Mouse (Mus musculus): ENCODE measurements around the gene Cldn7. TPM values are rescaled to one million over a fixed set of nuclear protein-coding genes. Genes with fewer than 3 reads are reported as not detected.

Cldn7 gene
- polyA plus RNA-seq, 1 experiment from 2014 or later, result not detected

DNA sequence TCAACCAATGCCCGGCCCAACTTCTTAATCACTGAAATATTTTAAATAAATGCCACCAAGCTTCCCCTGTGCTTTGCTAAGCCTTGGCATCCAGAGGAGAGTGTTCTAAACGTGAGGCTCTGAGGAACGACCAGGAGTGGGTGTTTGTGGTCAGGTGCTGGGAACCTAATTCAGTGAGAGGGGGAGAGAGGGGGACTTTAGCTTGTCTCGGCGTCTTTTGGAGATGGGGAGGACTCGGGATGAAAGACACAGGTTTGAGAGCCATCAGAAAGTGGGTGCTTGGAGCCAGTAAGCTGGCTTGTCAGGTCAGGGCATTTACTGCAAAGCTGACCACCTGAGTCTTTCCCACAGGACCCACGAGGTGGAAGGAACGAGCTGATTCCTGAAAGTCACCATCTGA is 32.8 kb upstream of the Cldn7 start:
- Histone ChIP-seq H3K4me3 (ENCODE audit: low read depth, low read length) (no peak overlapping the region), H3K27ac (ENCODE audit: low read depth, low read length) (no peak overlapping the region), H3K36me3 (ENCODE audit: control insufficient read depth, insufficient read depth, low read length) (no peaks in the 10 kb centered on the region), H3K4me2 (ENCODE audit: low read length) (no peak overlapping the region), H3K4me1 (ENCODE audit: control insufficient read depth, insufficient read depth, low read length) (peaks cover 5% of the 10 kb centered on the region; the same call in 1 of the 2 replicates), H3K9ac (ENCODE audit: low read length) (no peak overlapping the region), H3K9me3 (replicated peaks; ENCODE audit: control insufficient read depth, low read length) (no peaks in the 10 kb centered on the region), H3K27me3 (replicated peaks; ENCODE audit: control insufficient read depth, insufficient read depth, low read length) (no peaks in the 10 kb centered on the region; the same call in 1 of the 2 replicates)
- WGBS, result 78% methylated on average over 8 of the region's 8 CpGs
- ATAC-seq, result no peak
- no peak for DNase-seq (ENCODE audit: low spot score)

DNA sequence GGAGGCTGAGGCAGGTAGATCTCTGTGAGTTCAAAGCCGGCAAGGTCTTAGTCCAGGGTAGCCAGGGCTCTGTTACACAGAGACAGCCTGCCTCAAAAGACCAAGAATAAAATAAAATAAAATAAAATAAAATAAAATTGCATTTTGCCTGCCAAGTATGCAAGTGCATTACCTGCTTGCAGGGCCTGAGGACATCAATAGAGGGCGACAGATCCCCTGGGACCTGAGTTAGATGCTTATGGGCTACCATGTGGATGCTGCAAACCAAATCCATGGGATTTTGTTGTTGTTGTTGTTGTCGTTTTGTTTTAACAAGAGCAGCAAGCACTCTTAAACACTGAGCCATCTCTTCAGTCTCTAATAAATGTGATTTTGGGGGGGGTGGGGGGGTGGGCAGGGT is 32.3 kb upstream of the Cldn7 start:
- no peak for DNase-seq (ENCODE audit: low spot score)
- Histone ChIP-seq H3K4me2 (ENCODE audit: low read length) (no peak overlapping the region), H3K9ac (ENCODE audit: low read length) (no peak overlapping the region), H3K4me3 (ENCODE audit: low read depth, low read length) (no peak overlapping the region), H3K36me3 (ENCODE audit: control insufficient read depth, insufficient read depth, low read length) (no peaks in the 10 kb centered on the region), H3K27me3 (replicated peaks; ENCODE audit: control insufficient read depth, insufficient read depth, low read length) (peaks cover under 1% of the 10 kb centered on the region; the same call in 1 of the 2 replicates), H3K9me3 (replicated peaks; ENCODE audit: control insufficient read depth, low read length) (no peaks in the 10 kb centered on the region), H3K27ac (ENCODE audit: low read depth, low read length) (no peak overlapping the region), H3K4me1 (ENCODE audit: control insufficient read depth, insufficient read depth, low read length) (peaks cover 5% of the 10 kb centered on the region; the same call in 1 of the 2 replicates)
- no peak for ATAC-seq
- 31% methylated on average over 3 of the region's 3 CpGs for WGBS

DNA sequence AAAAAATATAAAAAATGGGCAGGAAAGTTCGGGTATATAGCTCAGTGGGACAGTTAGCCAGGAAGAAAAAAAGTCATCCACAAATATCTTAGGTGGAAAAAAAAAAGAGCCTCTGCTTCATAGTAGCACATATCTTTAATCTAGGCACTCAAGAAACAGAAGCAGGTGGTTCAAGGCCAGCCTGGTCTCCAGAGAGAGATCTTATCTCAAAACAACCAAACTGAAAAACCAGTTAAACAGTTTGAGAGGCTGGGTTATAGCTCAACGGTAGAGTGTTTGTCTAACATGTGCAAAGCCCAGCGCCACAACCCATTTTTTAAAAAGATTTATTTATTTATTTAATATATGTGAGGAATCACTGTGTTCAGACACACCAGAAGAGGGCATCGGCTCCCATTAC is 31.5 kb upstream of the Cldn7 start:
- ATAC-seq (no peak), DNase-seq (ENCODE audit: low spot score) (no peak)
- Histone ChIP-seq H3K4me2 (ENCODE audit: low read length) (no peak overlapping the region), H3K4me1 (ENCODE audit: control insufficient read depth, insufficient read depth, low read length) (peaks cover 5% of the 10 kb centered on the region; the same call in 1 of the 2 replicates), H3K36me3 (ENCODE audit: control insufficient read depth, insufficient read depth, low read length) (no peaks in the 10 kb centered on the region), H3K27me3 (replicated peaks; ENCODE audit: control insufficient read depth, insufficient read depth, low read length) (peaks cover 7% of the 10 kb centered on the region; the same call in 1 of the 2 replicates), H3K27ac (ENCODE audit: low read depth, low read length) (no peak overlapping the region), H3K4me3 (ENCODE audit: low read depth, low read length) (no peak overlapping the region), H3K9me3 (replicated peaks; ENCODE audit: control insufficient read depth, low read length) (no peaks in the 10 kb centered on the region), H3K9ac (ENCODE audit: low read length) (no peak overlapping the region)
- WGBS, result 82% methylated on average over 4 of the region's 4 CpGs

DNA sequence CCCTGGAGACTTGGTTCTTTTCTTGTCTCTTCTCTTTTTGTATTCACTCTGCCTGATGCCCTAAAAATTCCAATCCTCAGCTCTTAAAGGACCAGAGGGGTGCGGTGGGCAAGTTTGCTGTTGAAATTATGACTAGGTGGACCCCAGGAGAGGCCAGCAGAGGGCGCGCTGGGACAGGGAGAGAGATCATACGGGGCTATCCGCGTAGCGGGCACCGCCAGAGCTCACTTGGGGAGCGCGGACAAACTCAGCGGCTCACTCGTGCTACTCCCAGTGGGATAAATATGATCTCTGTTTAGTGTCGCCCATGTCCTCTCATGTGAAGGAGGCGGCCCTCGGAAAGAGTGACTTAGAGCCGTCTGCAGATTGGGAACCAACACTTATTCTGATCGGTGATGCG is 30.4 kb upstream of the Cldn7 start:
- no peaks in the 10 kb centered on the region for H3K36me3 ChIP-seq (ENCODE audit: control insufficient read depth, insufficient read depth, low read length)
- ATAC-seq (peak; percentile 54), DNase-seq (ENCODE audit: low spot score) (peak; percentile 92)
- H3K27ac ChIP-seq (ENCODE audit: low read depth, low read length), result no peak overlapping the region
- H3K4me2 ChIP-seq (ENCODE audit: low read length), result peak overlapping the region; percentile 99
- H3K27me3 ChIP-seq (replicated peaks; ENCODE audit: control insufficient read depth, insufficient read depth, low read length), result peaks cover 9% of the 10 kb centered on the region; the same call in 1 of the 2 replicates
- H3K9ac ChIP-seq (ENCODE audit: low read length), result no peak overlapping the region
- peaks cover 5% of the 10 kb centered on the region; the same call in 1 of the 2 replicates for H3K4me1 ChIP-seq (ENCODE audit: control insufficient read depth, insufficient read depth, low read length)
- H3K4me3 ChIP-seq (ENCODE audit: low read depth, low read length), result 0 out of 2 replicates have a peak overlapping the region, but pooled peaks have one; percentile 2
- H3K9me3 ChIP-seq (replicated peaks; ENCODE audit: control insufficient read depth, low read length), result no peaks in the 10 kb centered on the region
- 0% methylated on average over 18 of the region's 18 CpGs for WGBS

DNA sequence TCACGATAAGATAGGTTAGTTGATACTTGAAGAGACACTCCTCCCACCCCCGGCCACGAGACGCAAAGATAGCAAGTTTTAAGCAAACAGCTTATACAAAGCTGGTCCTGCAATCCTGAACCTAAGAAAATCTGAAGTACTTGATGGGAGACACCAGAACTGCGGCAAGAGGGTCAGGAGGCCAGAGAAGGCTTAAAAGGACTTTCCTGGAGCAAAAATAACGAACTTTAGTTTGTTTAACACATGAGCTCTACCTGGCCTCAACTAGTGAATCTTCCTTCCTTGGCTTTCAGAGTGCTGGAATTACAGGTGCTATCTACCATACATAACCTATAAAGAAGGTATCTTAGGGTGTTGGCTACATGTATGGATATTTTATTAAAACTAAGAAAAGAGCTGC is 29.9 kb upstream of the Cldn7 start:
- DNase-seq (ENCODE audit: low spot score) (peak; percentile 13), ATAC-seq (no peak)
- H3K4me1 ChIP-seq (ENCODE audit: control insufficient read depth, insufficient read depth, low read length), result peaks cover 5% of the 10 kb centered on the region; the same call in 1 of the 2 replicates
- H3K9me3 ChIP-seq (replicated peaks; ENCODE audit: control insufficient read depth, low read length), result no peaks in the 10 kb centered on the region
- WGBS, result 18% methylated on average over 6 of the region's 6 CpGs
- 0 out of 2 replicates have a peak overlapping the region, but pooled peaks have one; percentile 2 for H3K4me3 ChIP-seq (ENCODE audit: low read depth, low read length)
- H3K27me3 ChIP-seq (replicated peaks; ENCODE audit: control insufficient read depth, insufficient read depth, low read length), result peaks cover 9% of the 10 kb centered on the region; the same call in 1 of the 2 replicates
- H3K27ac ChIP-seq (ENCODE audit: low read depth, low read length), result no peak overlapping the region
- H3K36me3 ChIP-seq (ENCODE audit: control insufficient read depth, insufficient read depth, low read length), result no peaks in the 10 kb centered on the region
- H3K9ac ChIP-seq (ENCODE audit: low read length), result no peak overlapping the region
- peak overlapping the region; percentile 99 for H3K4me2 ChIP-seq (ENCODE audit: low read length)

DNA sequence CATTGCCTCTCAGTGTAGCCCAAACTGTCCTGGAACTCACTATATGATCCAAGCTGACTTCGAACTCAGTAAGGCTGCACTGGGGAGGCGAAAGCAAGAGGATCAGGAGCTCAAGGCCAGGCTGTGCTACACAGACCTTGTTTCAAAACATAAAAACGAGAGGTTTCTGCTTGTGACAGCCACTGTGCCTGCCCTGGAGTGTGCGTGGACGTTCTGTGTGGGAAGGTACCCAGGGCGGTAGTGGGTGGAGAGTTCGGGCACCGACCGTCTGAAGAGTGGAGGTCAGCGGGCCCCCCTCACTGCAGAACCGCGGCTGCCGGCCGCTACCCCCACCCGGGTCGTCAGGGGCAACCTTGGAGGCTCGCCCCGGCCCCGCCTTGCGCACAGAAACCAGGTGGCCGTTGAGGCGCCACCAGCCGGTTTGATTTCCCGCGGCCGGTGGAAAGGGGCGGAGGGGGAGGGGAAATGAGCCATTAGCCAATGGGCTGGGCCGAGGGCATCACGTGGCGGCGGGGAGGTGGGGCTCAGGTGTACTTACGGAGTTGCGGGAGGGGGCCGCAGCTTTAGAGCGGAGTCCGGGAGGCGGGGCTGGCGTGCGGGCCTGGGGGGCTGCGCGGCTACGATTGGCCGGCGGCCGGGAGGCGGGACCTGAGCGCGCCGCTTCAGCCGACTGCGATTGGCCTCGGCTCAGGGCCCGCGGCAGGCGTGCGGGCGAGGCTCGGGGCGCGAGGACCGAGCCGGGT is 29.3 kb upstream of the Cldn7 start, which contains the start of gene Ybx2:
TSS of gene Ybx2 (plus strand) at position 660 of the 743 bp plus-strand sequence.
- no peaks in the 10 kb centered on the region for H3K9me3 ChIP-seq (replicated peaks; ENCODE audit: control insufficient read depth, low read length)
- no peak within 1 kb of the TSS for H3K27ac ChIP-seq (ENCODE audit: low read depth, low read length)
- peak within 1 kb of the TSS; percentile 53 for H3K4me3 ChIP-seq (ENCODE audit: low read depth, low read length)
- ATAC-seq, result peak; percentile 92
- peaks cover 5% of the 10 kb centered on the region; the same call in 1 of the 2 replicates for H3K4me1 ChIP-seq (ENCODE audit: control insufficient read depth, insufficient read depth, low read length)
- DNase-seq (ENCODE audit: low spot score), result peak; percentile 96
- H3K36me3 ChIP-seq (ENCODE audit: control insufficient read depth, insufficient read depth, low read length), result no peaks in the 10 kb centered on the region
- H3K9ac ChIP-seq (ENCODE audit: low read length), result peak within 1 kb of the TSS; percentile 67
- peak within 1 kb of the TSS; percentile 99 for H3K4me2 ChIP-seq (ENCODE audit: low read length)
- WGBS, result 1% methylated on average over 58 of the region's 62 CpGs
- H3K27me3 ChIP-seq (replicated peaks; ENCODE audit: control insufficient read depth, insufficient read depth, low read length), result peaks cover 9% of the 10 kb centered on the region; the same call in 1 of the 2 replicates

DNA sequence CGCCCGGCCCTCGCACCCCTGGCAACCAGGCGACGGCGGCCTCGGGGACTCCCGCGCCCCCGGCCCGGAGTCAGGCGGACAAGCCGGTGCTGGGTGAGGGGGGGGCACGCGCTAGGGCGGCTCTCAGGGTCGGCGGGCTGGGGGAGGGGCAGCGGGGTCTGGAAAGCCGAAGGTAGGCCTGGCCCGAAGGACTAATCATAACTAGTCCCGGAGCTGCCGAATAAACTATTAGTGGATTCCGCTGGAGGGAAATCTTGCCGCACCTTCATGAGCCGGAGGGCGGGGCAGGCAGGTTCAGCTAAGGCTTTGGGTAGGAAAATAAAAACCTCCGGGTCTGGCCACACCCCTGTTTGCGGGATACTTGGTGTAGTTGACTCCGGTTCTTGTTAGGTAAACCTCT is 28.4 kb upstream of the Cldn7 start:
- Histone ChIP-seq H3K27me3 (replicated peaks; ENCODE audit: control insufficient read depth, insufficient read depth, low read length) (peaks cover 9% of the 10 kb centered on the region; the same call in 1 of the 2 replicates), H3K4me2 (ENCODE audit: low read length) (peak overlapping the region; percentile 99), H3K9ac (ENCODE audit: low read length) (peak overlapping the region; percentile 67), H3K27ac (ENCODE audit: low read depth, low read length) (no peak overlapping the region), H3K36me3 (ENCODE audit: control insufficient read depth, insufficient read depth, low read length) (no peaks in the 10 kb centered on the region), H3K4me3 (ENCODE audit: low read depth, low read length) (peak overlapping the region; percentile 53), H3K9me3 (replicated peaks; ENCODE audit: control insufficient read depth, low read length) (no peaks in the 10 kb centered on the region), H3K4me1 (ENCODE audit: control insufficient read depth, insufficient read depth, low read length) (peaks cover 5% of the 10 kb centered on the region; the same call in 1 of the 2 replicates)
- DNase-seq (ENCODE audit: low spot score) (peak; percentile 32), ATAC-seq (peak; percentile 38)
- 1% methylated on average over 29 of the region's 30 CpGs for WGBS

DNA sequence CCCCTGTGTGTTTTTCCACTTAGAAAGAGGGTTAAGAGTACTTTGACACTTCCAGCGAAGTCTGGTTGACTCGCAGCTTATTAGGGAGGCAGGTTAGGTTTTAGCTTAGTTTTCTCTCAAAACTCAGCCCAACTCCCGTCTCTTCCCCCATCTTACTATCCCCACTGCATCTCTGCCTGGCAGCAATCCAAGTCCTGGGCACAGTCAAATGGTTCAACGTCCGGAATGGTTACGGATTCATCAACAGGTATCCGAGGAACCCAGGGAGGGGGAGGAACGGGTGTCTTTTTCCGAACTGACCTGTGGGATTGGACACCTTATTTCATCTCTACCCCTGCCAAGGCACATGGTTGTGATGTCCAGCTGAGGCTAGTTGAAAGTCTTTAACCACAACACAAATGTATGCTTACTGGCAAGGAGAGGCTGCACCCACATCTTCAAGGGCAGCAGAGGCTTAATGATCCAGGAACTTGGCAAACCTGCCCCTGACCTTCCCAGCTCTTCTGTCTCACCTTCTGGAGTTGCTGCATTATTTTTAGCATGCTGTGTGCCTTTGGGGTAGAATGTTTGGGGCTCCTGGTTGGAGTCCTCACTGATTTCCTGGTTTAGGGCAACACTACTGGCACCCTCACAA is 27.7 kb upstream of the Cldn7 start:
- no peak overlapping the region for H3K27ac ChIP-seq (ENCODE audit: low read depth, low read length)
- peak overlapping the region; percentile 99 for H3K4me2 ChIP-seq (ENCODE audit: low read length)
- 37% methylated on average over 9 of the region's 9 CpGs for WGBS
- H3K4me1 ChIP-seq (ENCODE audit: control insufficient read depth, insufficient read depth, low read length), result peaks cover 5% of the 10 kb centered on the region; the same call in 1 of the 2 replicates
- peak overlapping the region; percentile 53 for H3K4me3 ChIP-seq (ENCODE audit: low read depth, low read length)
- DNase-seq (ENCODE audit: low spot score), result no peak
- no peaks in the 10 kb centered on the region for H3K9me3 ChIP-seq (replicated peaks; ENCODE audit: control insufficient read depth, low read length)
- no peak overlapping the region for H3K9ac ChIP-seq (ENCODE audit: low read length)
- no peaks in the 10 kb centered on the region for H3K36me3 ChIP-seq (ENCODE audit: control insufficient read depth, insufficient read depth, low read length)
- no peak for ATAC-seq
- H3K27me3 ChIP-seq (replicated peaks; ENCODE audit: control insufficient read depth, insufficient read depth, low read length), result peaks cover 9% of the 10 kb centered on the region; the same call in 1 of the 2 replicates

All from forebrain, embryonic 14.5 days (tissue).